Mouse (Mus musculus) lung, embryonic 14.5 days (tissue): ENCODE results near the gene Gulp1. TPM values are rescaled to one million over a fixed set of nuclear protein-coding genes. Genes with fewer than 3 reads are reported as not detected.

Experiments
- ATAC-seq: fragments of 200-750 bp; cut with Nextera tagmentation; 2 replicates; pipeline ENCODE4 v1.8.0; 2017; ENCODE audit warnings: mild to moderate bottlenecking, moderate TSS enrichment, moderate library complexity; ENCODE audit not compliant: insufficient read depth
- DNase-seq: peaks from one replicate; pipeline ENCODE4 v3.0.0-alpha.2; 2015
- H3K27ac ChIP-seq: fragments of 300-500 bp; sonication (generic); 2 replicates; pipeline ENCODE4 v1.5.1; 2014; ENCODE audit warnings: low read depth, mild to moderate bottlenecking, moderate library complexity
- H3K27me3 ChIP-seq: fragments of 300-500 bp; sonication (generic); 2 replicates; pipeline ENCODE4 v1.6.1; 2014; ENCODE audit warnings: low read length, control low read depth; ENCODE audit not compliant: insufficient read depth
- H3K36me3 ChIP-seq: fragments of 300-500 bp; sonication (generic); 2 replicates; pipeline ENCODE4 v1.6.1; 2014; ENCODE audit warnings: control low read depth; ENCODE audit not compliant: insufficient read depth
- H3K4me1 ChIP-seq: fragments of 300-500 bp; sonication (generic); 2 replicates; pipeline ENCODE4 v1.6.1; 2014; ENCODE audit warnings: antibody characterized with exemption, control low read depth; ENCODE audit not compliant: insufficient read depth
- H3K4me2 ChIP-seq: fragments of 300-500 bp; sonication (generic); 2 replicates; pipeline ENCODE4 v1.6.1; 2014; ENCODE audit warnings: mild to moderate bottlenecking
- H3K4me3 ChIP-seq: fragments of 300-500 bp; sonication (generic); 2 replicates; pipeline ENCODE4 v1.5.1; 2014; ENCODE audit warnings: low read depth, low read length
- H3K9ac ChIP-seq: fragments of 300-500 bp; sonication (generic); 2 replicates; pipeline ENCODE4 v1.6.1; 2014
- H3K9me3 ChIP-seq: fragments of 300-500 bp; sonication (generic); 2 replicates; pipeline ENCODE4 v1.6.1; 2016; ENCODE audit warnings: low read depth, low read length, control low read depth
- CTCF ChIP-seq: IDR thresholded peaks from 2 replicates; pipeline ENCODE4 v1.5.1; 2016; ENCODE audit warnings: antibody characterized with exemption, low read depth
- WGBS: fragments of 180-500 bp; shearing (Covaris S2); extraction: QIAGEN DNeasy Blood & Tissue Kit; methylation state at CpG from one replicate; pipeline ENCODE4 v1.1.7; 2014; 5-methylcytosine and 5-hydroxymethylcytosine counted together
- polyA plus RNA-seq: library from polyadenylated mRNA; unstranded; fragments of >200 nt; fragmentation: Nextera tagmentation; extraction: Ambion mirVana; gene quantifications from 2 replicates; pipeline ENCODE4 v1.2.1, GENCODE M21; 2014

Gene Gulp1
- polyA plus RNA-seq, 1 experiment from 2014 or later, result 28.3 TPM

DNA sequence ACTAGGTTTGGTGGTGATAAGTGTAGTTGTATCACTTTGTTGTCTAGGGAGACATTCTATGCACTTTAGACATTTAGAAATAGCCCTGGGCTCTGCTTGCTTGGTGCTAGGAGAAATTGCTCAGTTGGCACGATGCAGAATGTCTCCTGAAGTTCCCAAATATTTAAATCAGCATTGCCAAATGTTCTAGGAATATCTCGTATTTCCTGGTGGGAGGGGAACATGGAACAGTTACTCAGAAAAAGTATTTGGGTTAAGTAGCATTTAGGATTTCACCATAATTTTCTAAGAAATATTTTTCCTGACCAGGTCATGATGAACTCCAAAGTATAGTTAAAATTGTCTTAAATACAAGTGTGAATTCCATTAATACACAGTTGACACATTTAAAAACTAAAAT, 25.3 kb downstream of the Gulp1 start:
- H3K27me3 ChIP-seq, result no peaks in the 10 kb centered on the region
- no peak for ATAC-seq
- H3K9me3 ChIP-seq, result no peaks in the 10 kb centered on the region
- no peak for DNase-seq
- H3K27ac ChIP-seq, result no peak overlapping the region
- H3K4me1 ChIP-seq, result no peaks in the 10 kb centered on the region
- no peak overlapping the region for H3K4me3 ChIP-seq
- H3K36me3 ChIP-seq, result no peaks in the 10 kb centered on the region
- TF ChIP-seq CTCF, result no peak
- no peak overlapping the region for H3K4me2 ChIP-seq
- no peak overlapping the region for H3K9ac ChIP-seq
- 70% methylated on average over 2 of the region's 2 CpGs for WGBS

- H3K9ac ChIP-seq, result no peak overlapping the region
- no peaks in the 10 kb centered on the region for H3K36me3 ChIP-seq
- no peaks in the 10 kb centered on the region for H3K9me3 ChIP-seq
- 0 out of 2 replicates have a peak, but pooled peaks cover 7% of the 10 kb centered on the region for H3K4me1 ChIP-seq
- ATAC-seq (no peak), DNase-seq (no peak)
- TF ChIP-seq CTCF, result no peak
- 69% methylated on average over 3 of the region's 3 CpGs for WGBS
- H3K4me2 ChIP-seq, result no peak overlapping the region
- H3K27ac ChIP-seq, result no peak overlapping the region
- H3K4me3 ChIP-seq, result no peak overlapping the region
- no peaks in the 10 kb centered on the region for H3K27me3 ChIP-seq
Observed at GRCm38 (mm10) chr1:44580390-44580789, 29.1 kb downstream of the Gulp1 start.

DNA sequence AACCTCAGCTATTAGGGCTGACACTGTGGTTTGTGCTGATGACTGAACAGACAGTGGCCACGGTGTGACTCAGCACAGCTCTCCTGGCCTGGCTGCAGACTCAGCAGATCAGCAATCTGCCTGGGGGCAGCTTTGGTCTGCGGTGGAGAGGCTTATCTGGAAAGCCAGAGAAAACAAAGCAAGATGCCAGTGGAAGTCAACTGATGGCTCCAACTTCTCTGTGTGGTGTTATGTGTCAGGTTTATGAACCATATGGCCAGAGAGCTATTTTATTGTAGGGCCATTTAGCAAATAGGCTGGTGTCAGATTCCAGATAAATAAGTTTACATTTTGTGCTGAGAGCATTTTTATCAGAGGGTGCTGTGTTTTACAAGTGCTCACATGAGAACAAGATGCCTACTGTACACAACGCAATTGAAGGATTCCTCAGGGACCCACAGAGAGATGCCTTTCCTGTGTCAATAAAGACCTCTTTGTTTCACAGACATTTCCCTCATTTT, 33.6 kb downstream of the Gulp1 start:
- WGBS, result 4% methylated on average over 3 of the region's 3 CpGs
- DNase-seq (peak; percentile 79), ATAC-seq (peak; percentile 91)
- Histone ChIP-seq H3K4me3 (no peak overlapping the region), H3K36me3 (no peaks in the 10 kb centered on the region), H3K9ac (no peak overlapping the region), H3K4me1 (peaks cover 15% of the 10 kb centered on the region; the same call in 1 of the 2 replicates), H3K4me2 (no peak overlapping the region), H3K9me3 (no peaks in the 10 kb centered on the region), H3K27ac (peak overlapping the region; percentile 44), H3K27me3 (no peaks in the 10 kb centered on the region)
- no peak for TF ChIP-seq CTCF

- 23% methylated on average over 3 of the region's 3 CpGs for WGBS
- no peaks in the 10 kb centered on the region for H3K36me3 ChIP-seq
- no peaks in the 10 kb centered on the region for H3K27me3 ChIP-seq
- TF ChIP-seq CTCF, result no peak
- peaks cover 6% of the 10 kb centered on the region; the same call in 1 of the 2 replicates for H3K4me1 ChIP-seq
- H3K4me2 ChIP-seq, result no peak overlapping the region
- peak; percentile 99 for ATAC-seq
- peak; percentile 89 for DNase-seq
- no peak overlapping the region for H3K4me3 ChIP-seq
- H3K9ac ChIP-seq, result no peak overlapping the region
- H3K27ac ChIP-seq, result peak overlapping the region; percentile 19
- no peaks in the 10 kb centered on the region for H3K9me3 ChIP-seq
Observed at GRCm38 (mm10) chr1:44591742-44592141, 40.4 kb downstream of the Gulp1 start.

DNA sequence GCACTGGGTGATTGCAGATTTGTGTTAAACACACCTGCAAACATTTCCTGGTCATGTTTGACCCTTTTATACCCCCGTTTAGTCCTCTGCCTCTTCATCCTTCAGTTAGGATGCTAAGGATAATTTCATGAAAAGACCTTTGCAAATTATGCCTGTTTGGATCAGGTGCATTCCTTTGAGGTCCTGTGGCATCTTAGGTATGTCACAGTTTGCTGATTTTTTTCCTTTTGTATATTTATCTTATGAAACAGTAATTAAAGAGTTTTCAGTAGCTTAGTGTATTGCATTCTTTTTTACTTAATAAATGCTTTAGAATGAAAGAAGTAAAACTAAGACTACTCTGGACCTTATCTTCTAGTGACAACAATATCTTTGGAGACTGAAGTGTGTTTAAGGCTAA, 41.8 kb downstream of the Gulp1 start:
- no peak overlapping the region for H3K4me2 ChIP-seq
- peaks cover 6% of the 10 kb centered on the region; the same call in 1 of the 2 replicates for H3K4me1 ChIP-seq
- H3K36me3 ChIP-seq, result no peaks in the 10 kb centered on the region
- ATAC-seq (no peak), DNase-seq (no peak)
- 68% methylated on average over 1 of the region's 1 CpGs for WGBS
- no peak overlapping the region for H3K4me3 ChIP-seq
- H3K27me3 ChIP-seq, result no peaks in the 10 kb centered on the region
- no peak for TF ChIP-seq CTCF
- no peak overlapping the region for H3K9ac ChIP-seq
- no peak overlapping the region for H3K27ac ChIP-seq
- H3K9me3 ChIP-seq, result no peaks in the 10 kb centered on the region

- DNase-seq (no peak), ATAC-seq (no peak)
- TF ChIP-seq CTCF, result no peak
- Histone ChIP-seq H3K4me3 (no peak overlapping the region), H3K4me1 (no peaks in the 10 kb centered on the region), H3K27me3 (no peaks in the 10 kb centered on the region), H3K36me3 (no peaks in the 10 kb centered on the region), H3K9ac (no peak overlapping the region), H3K4me2 (no peak overlapping the region), H3K9me3 (no peaks in the 10 kb centered on the region), H3K27ac (no peak overlapping the region)
- WGBS, result 79% methylated on average over 2 of the region's 2 CpGs
Observed at GRCm38 (mm10) chr1:44598312-44598711, 47.0 kb downstream of the Gulp1 start.

DNA sequence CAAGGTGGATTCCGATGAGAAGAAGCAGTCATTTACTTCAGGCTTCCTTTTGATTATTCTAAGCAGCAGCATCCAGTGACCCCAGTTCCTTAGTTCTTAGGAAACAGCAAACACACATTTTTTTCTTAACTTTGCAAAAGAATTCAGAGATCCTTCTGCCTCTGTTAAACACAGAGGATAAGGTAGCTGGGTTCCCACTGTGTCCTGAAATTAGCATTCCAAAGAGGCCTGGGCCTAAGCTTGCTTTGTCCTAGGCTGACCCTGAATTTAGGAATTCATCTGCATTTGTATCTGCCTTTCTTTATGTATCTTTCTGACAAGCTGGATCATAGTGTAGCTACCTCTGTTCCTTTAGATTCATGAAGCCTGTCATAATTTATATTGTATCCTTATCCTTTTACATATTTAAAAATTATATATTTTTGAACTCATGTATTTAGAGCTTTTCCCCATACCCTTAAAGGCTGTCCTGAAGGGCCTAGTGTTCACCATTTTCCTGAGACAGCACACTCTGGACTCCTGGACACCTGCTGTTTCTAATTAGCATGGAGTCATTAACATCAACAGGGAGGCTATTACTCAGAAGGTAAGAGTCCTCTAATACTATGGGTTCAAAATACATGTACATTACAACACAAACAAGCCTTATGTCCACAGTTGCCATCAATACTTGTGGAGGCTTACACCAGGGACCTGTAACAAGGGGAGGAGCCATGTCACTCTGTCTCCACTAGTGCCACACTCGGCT, 62.2 kb downstream of the Gulp1 start:
- DNase-seq, result no peak
- no peak overlapping the region for H3K27ac ChIP-seq
- no peak overlapping the region for H3K9ac ChIP-seq
- no peaks in the 10 kb centered on the region for H3K36me3 ChIP-seq
- H3K4me2 ChIP-seq, result no peak overlapping the region
- no peak for TF ChIP-seq CTCF
- H3K9me3 ChIP-seq, result no peaks in the 10 kb centered on the region
- no peak overlapping the region for H3K4me3 ChIP-seq
- WGBS, result 63% methylated on average over 2 of the region's 2 CpGs
- no peaks in the 10 kb centered on the region for H3K27me3 ChIP-seq
- H3K4me1 ChIP-seq, result no peaks in the 10 kb centered on the region
- no peak for ATAC-seq
